Mouse (Mus musculus) ES-Bruce4 (cell line): Measurements from ENCODE around the gene Kdr.

Source experiments
- CTCF ChIP-seq: IDR thresholded peaks from one replicate; pipeline ENCODE4 v1.8.1; 2011; ENCODE audit warnings: low read depth, low read length
- POLR2A ChIP-seq: IDR thresholded peaks from one replicate; pipeline ENCODE4 v1.8.1; 2011; ENCODE audit warnings: low read length; ENCODE audit not compliant: insufficient read depth

DNA sequence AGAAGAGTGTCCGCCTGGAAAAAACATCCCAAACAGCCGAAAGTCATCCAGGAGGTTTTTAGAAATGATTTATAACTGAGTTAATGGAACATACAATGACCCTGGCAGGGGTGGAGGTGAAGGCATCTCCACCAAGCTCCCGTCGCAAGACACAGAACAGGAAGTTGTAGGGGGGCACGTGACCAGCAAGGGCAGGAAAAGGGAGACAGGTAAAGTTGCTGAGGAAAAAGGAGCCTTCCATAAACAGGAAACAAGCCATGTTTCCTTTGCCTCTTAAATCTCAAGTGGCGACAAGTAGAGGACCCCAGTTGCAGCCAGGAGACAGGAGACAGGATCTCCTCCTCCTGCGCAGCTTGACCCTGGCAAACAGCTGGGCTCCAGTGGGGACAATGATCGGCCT lies 37.8 kb upstream of the Kdr start:
- TF ChIP-seq CTCF (no peak), POLR2A (no peak)
